Mouse (Mus musculus): Measurements from ENCODE around the gene Rpl13a. TPM values are rescaled to one million over a fixed set of nuclear protein-coding genes. Genes with fewer than 3 reads are reported as not detected.
"Not testable (repeated sequence)": the region's sequence is repeated elsewhere in the genome, so short reads cannot be mapped to it uniquely, and the experiment has no call there.

Rpl13a gene
- total and polyA plus RNA-seq, 2 experiments from 2014 or later = 780 to 1,972 TPM

DNA sequence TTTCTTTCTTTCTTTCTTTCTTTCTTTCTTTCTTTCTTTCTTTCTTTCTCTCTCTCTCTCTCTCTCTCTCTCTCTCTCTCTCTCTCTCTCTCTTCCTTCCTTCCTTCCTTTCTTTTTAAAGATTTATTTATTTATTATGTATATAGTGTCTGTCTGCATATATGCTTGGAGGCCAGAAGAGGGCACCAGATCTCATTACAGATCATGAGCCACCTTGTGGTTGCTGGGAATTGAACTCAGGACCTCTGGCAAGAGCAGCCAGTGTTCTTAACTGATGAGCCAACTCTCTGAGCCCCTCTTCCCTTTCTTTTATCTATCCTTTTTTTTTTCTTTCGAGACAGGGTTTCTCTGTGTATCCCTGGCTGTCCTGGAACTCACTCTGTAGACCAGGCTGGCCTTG, 45.2 kb upstream of the Rpl13a start:
- not testable (repeated sequence) for H3K4me3 ChIP-seq (ENCODE audit: low read depth, low read length); H3K27ac ChIP-seq (ENCODE audit: low read depth); H3K9ac ChIP-seq (replicated peaks; ENCODE audit: low read depth, low read length); H3K36me3 ChIP-seq (replicated peaks; ENCODE audit: control insufficient read depth, insufficient read depth, low read length); DNase-seq (ENCODE audit: low spot score); H3K4me1 ChIP-seq (ENCODE audit: control insufficient read depth, insufficient read depth); H3K4me2 ChIP-seq (ENCODE audit: low read depth, low read length); ATAC-seq (ENCODE audit: insufficient read depth, low read depth)
- Histone ChIP-seq H3K27me3 (ENCODE audit: control insufficient read depth, insufficient read depth, low read length) (peaks cover 68% of the 10 kb centered on the region), H3K9me3 (replicated peaks; ENCODE audit: control insufficient read depth, low read length) (peaks cover 28% of the 10 kb centered on the region)
- peak; percentile 43 for TF ChIP-seq CTCF (IDR thresholded peaks at IDR 0.05; ENCODE audit: low read depth)
- WGBS = 43% methylated on average over 1 of the region's 1 CpGs

DNA sequence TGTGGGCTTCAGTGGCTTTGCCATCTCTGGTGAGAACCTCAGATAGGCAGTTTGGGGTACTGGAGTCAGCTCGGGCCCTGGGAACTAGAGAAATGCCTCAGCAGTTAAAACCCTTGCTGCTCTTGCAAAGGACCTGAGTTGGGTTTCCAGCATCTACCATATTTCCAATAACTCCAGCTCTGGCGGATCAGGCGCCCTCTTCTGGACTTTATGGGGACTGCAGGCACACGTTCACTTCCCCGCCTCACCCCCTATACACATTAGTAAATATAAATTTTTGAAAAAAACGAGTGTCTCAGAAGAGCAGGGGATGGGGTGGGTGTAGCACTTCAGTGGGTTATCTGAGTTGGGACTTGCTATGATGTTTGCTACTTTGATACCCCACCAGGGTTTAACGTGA, 44.4 kb upstream of the Rpl13a start:
- TF ChIP-seq EP300 (IDR thresholded peaks at IDR 0.05; ENCODE audit: low read depth) = no peak
- TF ChIP-seq CTCF (IDR thresholded peaks at IDR 0.05; ENCODE audit: low read depth) = no peak
- H3K27ac ChIP-seq (ENCODE audit: low read depth) = no peak overlapping the region
- no peak for ATAC-seq (ENCODE audit: insufficient read depth, low read depth)
- H3K36me3 ChIP-seq (replicated peaks; ENCODE audit: control insufficient read depth, insufficient read depth, low read length) = 0 out of 2 replicates have a peak, but pooled peaks cover 3% of the 10 kb centered on the region
- H3K4me2 ChIP-seq (ENCODE audit: low read depth, low read length) = no peak overlapping the region
- no peak overlapping the region for H3K4me3 ChIP-seq (ENCODE audit: low read depth, low read length)
- H3K4me1 ChIP-seq (ENCODE audit: control insufficient read depth, insufficient read depth) = no peaks in the 10 kb centered on the region
- no peak for DNase-seq (ENCODE audit: low spot score)
- H3K27me3 ChIP-seq (ENCODE audit: control insufficient read depth, insufficient read depth, low read length) = peaks cover 68% of the 10 kb centered on the region
- peaks cover 32% of the 10 kb centered on the region for H3K9me3 ChIP-seq (replicated peaks; ENCODE audit: control insufficient read depth, low read length)
- 56% methylated on average over 7 of the region's 7 CpGs for WGBS
- H3K9ac ChIP-seq (replicated peaks; ENCODE audit: low read depth, low read length) = no peak overlapping the region

- 0 out of 2 replicates have a peak, but pooled peaks cover 6% of the 10 kb centered on the region for H3K4me1 ChIP-seq (ENCODE audit: control insufficient read depth, insufficient read depth)
- no peak overlapping the region for H3K27ac ChIP-seq (ENCODE audit: low read depth)
- DNase-seq (ENCODE audit: low spot score) (no peak), ATAC-seq (ENCODE audit: insufficient read depth, low read depth) (no peak)
- H3K9me3 ChIP-seq (replicated peaks; ENCODE audit: control insufficient read depth, low read length) = peaks cover 32% of the 10 kb centered on the region
- no peak overlapping the region for H3K4me2 ChIP-seq (ENCODE audit: low read depth, low read length)
- no peak overlapping the region for H3K9ac ChIP-seq (replicated peaks; ENCODE audit: low read depth, low read length)
- WGBS = 83% methylated on average over 3 of the region's 3 CpGs
- H3K4me3 ChIP-seq (ENCODE audit: low read depth, low read length) = peak overlapping the region; percentile 8
- H3K27me3 ChIP-seq (ENCODE audit: control insufficient read depth, insufficient read depth, low read length) = peaks cover 65% of the 10 kb centered on the region
- no peak for TF ChIP-seq CTCF (IDR thresholded peaks at IDR 0.05; ENCODE audit: low read depth)
- TF ChIP-seq EP300 (IDR thresholded peaks at IDR 0.05; ENCODE audit: low read depth) = no peak
- H3K36me3 ChIP-seq (replicated peaks; ENCODE audit: control insufficient read depth, insufficient read depth, low read length) = 0 out of 2 replicates have a peak, but pooled peaks cover 3% of the 10 kb centered on the region
These were observed 40.9 kb upstream of the Rpl13a start for GRCm38 (mm10) chr7:45169495-45169894.

- no peak overlapping the region for H3K9ac ChIP-seq (replicated peaks; ENCODE audit: low read depth, low read length)
- 0 out of 2 replicates have a peak, but pooled peaks cover 3% of the 10 kb centered on the region for H3K36me3 ChIP-seq (replicated peaks; ENCODE audit: control insufficient read depth, insufficient read depth, low read length)
- 0 out of 2 replicates have a peak, but pooled peaks cover 6% of the 10 kb centered on the region for H3K4me1 ChIP-seq (ENCODE audit: control insufficient read depth, insufficient read depth)
- 7% methylated on average over 24 of the region's 24 CpGs for WGBS
- H3K9me3 ChIP-seq (replicated peaks; ENCODE audit: control insufficient read depth, low read length) = peaks cover 32% of the 10 kb centered on the region
- DNase-seq (ENCODE audit: low spot score) (no peak), ATAC-seq (ENCODE audit: insufficient read depth, low read depth) (no peak)
- TF ChIP-seq CTCF (IDR thresholded peaks at IDR 0.05; ENCODE audit: low read depth) (no peak), EP300 (IDR thresholded peaks at IDR 0.05; ENCODE audit: low read depth) (no peak)
- H3K4me3 ChIP-seq (ENCODE audit: low read depth, low read length) = 0 out of 2 replicates have a peak overlapping the region, but pooled peaks have one; percentile 11
- H3K27me3 ChIP-seq (ENCODE audit: control insufficient read depth, insufficient read depth, low read length) = peaks cover 67% of the 10 kb centered on the region
- H3K27ac ChIP-seq (ENCODE audit: low read depth) = no peak overlapping the region
- H3K4me2 ChIP-seq (ENCODE audit: low read depth, low read length) = no peak overlapping the region
These were observed 40.1 kb upstream of the Rpl13a start for GRCm38 (mm10) chr7:45168656-45169055.

- no peak for TF ChIP-seq EP300 (IDR thresholded peaks at IDR 0.05; ENCODE audit: low read depth)
- TF ChIP-seq CTCF (IDR thresholded peaks at IDR 0.05; ENCODE audit: low read depth) = no peak
- peaks cover 32% of the 10 kb centered on the region for H3K9me3 ChIP-seq (replicated peaks; ENCODE audit: control insufficient read depth, low read length)
- no peak overlapping the region for H3K4me2 ChIP-seq (ENCODE audit: low read depth, low read length)
- H3K4me3 ChIP-seq (ENCODE audit: low read depth, low read length) = no peak overlapping the region
- H3K27ac ChIP-seq (ENCODE audit: low read depth) = no peak overlapping the region
- DNase-seq (ENCODE audit: low spot score) = no peak
- no peak for ATAC-seq (ENCODE audit: insufficient read depth, low read depth)
- 0 out of 2 replicates have a peak, but pooled peaks cover 3% of the 10 kb centered on the region for H3K36me3 ChIP-seq (replicated peaks; ENCODE audit: control insufficient read depth, insufficient read depth, low read length)
- peaks cover 73% of the 10 kb centered on the region for H3K27me3 ChIP-seq (ENCODE audit: control insufficient read depth, insufficient read depth, low read length)
- H3K4me1 ChIP-seq (ENCODE audit: control insufficient read depth, insufficient read depth) = 0 out of 2 replicates have a peak, but pooled peaks cover 6% of the 10 kb centered on the region
- H3K9ac ChIP-seq (replicated peaks; ENCODE audit: low read depth, low read length) = no peak overlapping the region
- 4% methylated on average over 19 of the region's 19 CpGs for WGBS
These were observed 39.3 kb upstream of the Rpl13a start for GRCm38 (mm10) chr7:45167761-45168445.

Data from heart, postnatal 0 days (tissue).